Mouse (Mus musculus) ES-Bruce4 (cell line): ENCODE data around the gene Rimbp3.

ENCODE experiments used
- CTCF ChIP-seq: IDR thresholded peaks from one replicate; pipeline ENCODE4 v1.8.1; 2011; ENCODE audit warnings: low read depth, low read length
- EP300 ChIP-seq: IDR thresholded peaks from 2 replicates; pipeline ENCODE4 v1.6.1; 2011; ENCODE audit warnings: low read depth, low read length; ENCODE audit not compliant: insufficient read depth
- POLR2A ChIP-seq: IDR thresholded peaks from one replicate; pipeline ENCODE4 v1.8.1; 2011; ENCODE audit warnings: low read length; ENCODE audit not compliant: insufficient read depth

DNA sequence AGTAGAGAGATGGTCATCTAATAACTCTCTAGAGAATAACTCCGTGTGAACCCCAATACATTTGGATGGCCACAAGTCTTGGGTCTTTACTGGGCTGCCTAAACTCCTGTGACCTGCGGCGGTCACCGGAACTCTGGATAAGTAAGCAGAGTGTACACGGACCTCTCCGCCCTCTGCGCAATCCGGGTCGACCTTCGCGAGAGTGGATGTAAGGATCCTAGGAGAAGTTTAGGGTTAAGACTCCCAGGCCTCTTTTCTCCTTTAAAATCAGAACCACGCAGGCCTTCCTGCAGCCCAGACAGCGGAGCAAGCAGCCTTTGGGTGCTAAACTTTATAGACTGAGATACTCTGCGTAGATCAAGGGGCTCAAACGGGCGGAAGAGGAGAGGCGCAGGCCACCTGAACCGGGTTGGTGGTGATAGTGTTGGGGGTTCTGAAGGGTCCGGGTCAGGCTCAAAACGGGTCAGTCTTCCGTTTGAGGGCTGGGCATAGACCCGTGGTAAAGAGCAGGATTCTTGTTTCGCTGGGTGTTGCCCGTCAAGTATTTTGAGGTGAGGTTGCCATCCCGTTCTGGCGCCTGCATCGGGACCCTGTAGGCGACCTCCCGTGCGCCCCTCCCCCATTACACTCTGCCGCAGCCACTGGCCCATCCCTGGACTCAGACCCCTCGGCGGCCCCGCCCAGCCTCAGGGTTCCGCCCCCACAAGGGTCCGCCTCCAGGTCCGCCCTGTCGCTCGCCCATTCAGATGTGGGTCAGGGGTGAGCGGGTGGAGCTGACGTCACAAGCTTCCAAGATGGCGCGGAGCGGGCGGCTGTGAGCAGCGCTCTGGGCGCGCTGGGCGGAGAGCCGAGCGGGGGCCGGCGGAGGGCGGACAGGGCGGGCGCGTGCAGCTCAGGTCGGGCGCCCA, 24.6 kb downstream of the Rimbp3 start, which contains the start of gene Hic2:
- TF ChIP-seq CTCF (no peak), POLR2A (peak; percentile 49), EP300 (peak; percentile 60; the same call in 1 of the 2 replicates)
